Mouse (Mus musculus): ENCODE measurements around the gene Pcdh15. TPM values are rescaled to one million over a fixed set of nuclear protein-coding genes. Genes with fewer than 3 reads are reported as not detected.

The Pcdh15 gene
- polyA plus RNA-seq (2014; fragmentation: Nextera tagmentation; extraction: Ambion mirVana) = 0.53 and 1.1 TPM in 2 replicates

DNA sequence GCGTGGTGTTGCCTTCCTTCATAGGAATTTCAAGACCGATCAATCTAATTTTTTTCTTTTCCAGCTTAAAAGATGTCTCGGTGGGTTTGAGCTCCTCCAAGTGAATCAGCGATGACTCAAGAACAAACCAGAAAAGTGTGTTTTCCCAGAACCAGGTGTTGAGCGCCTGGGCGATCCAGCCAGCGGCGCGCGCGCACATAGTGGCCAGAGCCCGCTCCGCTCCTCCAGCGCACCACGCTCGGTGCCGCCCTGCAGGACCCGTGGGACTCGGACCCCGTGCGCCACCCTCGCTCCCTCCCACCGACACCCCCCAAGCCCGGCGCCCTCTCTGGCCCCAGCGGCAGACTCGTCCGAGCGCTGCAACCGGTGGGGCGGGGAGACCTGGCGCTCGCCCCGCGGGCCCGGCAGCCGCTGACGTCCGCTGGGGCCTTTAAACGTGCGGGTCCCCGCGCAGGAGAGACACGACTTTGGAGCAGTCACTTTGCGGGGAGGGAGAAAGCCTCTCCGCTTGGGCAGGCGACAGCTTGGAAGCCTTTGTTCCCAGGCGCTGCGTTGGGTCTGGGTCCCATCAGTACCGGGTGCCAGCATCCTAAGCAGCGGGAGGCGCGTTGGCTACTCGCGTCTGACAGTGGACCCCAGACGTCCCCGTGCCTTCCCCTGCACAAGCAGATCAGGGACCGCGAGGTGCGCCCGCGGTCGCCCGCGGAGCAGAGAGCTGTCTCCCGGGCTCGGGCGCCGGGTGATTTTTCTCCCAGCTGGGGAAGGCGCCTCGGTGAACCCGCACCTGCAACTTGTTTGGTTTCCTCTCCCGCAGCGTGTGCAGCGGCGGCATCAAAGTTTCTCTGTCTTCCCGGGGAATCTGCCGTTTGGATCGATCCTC is at the start of gene Pcdh15:
Pcdh15 (plus strand) TSS at position 377 of the 880 bp plus-strand sequence.
- Histone ChIP-seq H3K9ac (ENCODE audit: low read length) (peak within 1 kb of the TSS; percentile 51; the same call in 1 of the 2 replicates), H3K27ac (ENCODE audit: low read depth, low read length) (no peak within 1 kb of the TSS), H3K9me3 (ENCODE audit: control insufficient read depth, low read length) (no peaks in the 10 kb centered on the region), H3K4me3 (ENCODE audit: low read depth, low read length) (peak within 1 kb of the TSS; percentile 52), H3K36me3 (ENCODE audit: control insufficient read depth, insufficient read depth, low read length) (no peaks in the 10 kb centered on the region), H3K4me1 (ENCODE audit: control insufficient read depth, insufficient read depth, low read length) (no peaks in the 10 kb centered on the region), H3K27me3 (ENCODE audit: control insufficient read depth, insufficient read depth, low read length) (peaks cover 28% of the 10 kb centered on the region), H3K4me2 (peak within 1 kb of the TSS; percentile 80)
- ATAC-seq (ENCODE audit: low FRiP score) = peak; percentile 59
- under 1% methylated on average over 77 of the region's 79 CpGs for WGBS
- peak; percentile 96 for DNase-seq (ENCODE audit: low spot score, missing footprints)

DNA sequence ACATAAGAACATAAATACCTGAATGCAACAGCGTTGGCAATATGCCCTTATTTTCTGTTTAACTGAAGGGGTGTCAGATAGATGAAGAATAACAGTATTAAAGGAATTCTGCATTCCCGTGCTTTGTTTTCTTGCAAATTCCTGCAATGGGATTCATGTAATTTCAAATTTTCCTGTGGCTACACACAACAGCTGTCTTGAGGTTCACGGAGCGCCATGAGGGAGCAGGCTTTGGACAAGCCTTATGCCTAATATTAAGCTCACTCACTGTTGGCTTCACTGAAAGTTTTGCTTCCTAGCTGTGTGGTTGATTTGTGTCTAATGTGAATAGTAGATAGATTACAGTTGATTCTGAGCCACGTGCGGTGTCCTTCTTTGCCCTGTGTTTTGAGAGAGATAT is 47.1 kb upstream of the Pcdh15 start:
- 85% methylated on average over 6 of the region's 6 CpGs for WGBS
- DNase-seq (ENCODE audit: low spot score, missing footprints) = no peak
- ATAC-seq (ENCODE audit: low FRiP score) = no peak

DNA sequence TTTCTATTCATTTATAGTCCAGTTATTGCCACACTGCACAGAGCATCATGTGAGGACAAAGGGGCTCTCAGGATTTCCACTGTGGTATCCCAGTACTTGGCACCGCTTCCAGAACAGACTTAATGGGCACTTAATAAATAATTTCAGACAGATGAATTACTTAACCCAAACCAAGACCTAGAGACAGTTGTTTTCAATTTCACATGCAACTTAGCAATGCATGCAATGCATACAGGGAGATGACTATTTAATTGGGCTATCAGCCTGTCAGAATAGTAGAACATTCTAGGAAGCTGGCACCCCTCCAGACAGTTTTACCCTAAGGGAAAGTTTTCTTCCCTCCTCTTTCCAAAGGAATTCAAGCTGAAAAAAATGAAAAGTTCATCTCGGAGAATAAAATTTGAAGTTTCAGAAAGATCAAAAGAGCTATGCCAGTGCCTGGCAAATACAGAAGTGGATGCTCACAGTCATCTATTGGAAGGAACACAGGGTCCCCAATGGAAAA is 39.4 kb upstream of the Pcdh15 start:
- Histone ChIP-seq H3K4me1 (ENCODE audit: control insufficient read depth, insufficient read depth, low read length) (no peaks in the 10 kb centered on the region), H3K4me3 (ENCODE audit: low read depth, low read length) (no peak overlapping the region), H3K36me3 (ENCODE audit: control insufficient read depth, insufficient read depth, low read length) (no peaks in the 10 kb centered on the region), H3K27me3 (ENCODE audit: control insufficient read depth, insufficient read depth, low read length) (no peaks in the 10 kb centered on the region), H3K27ac (ENCODE audit: low read depth, low read length) (no peak overlapping the region), H3K4me2 (no peak overlapping the region), H3K9ac (ENCODE audit: low read length) (no peak overlapping the region), H3K9me3 (ENCODE audit: control insufficient read depth, low read length) (no peaks in the 10 kb centered on the region)
- ATAC-seq (ENCODE audit: low FRiP score) = no peak
- no peak for DNase-seq (ENCODE audit: low spot score, missing footprints)
- WGBS = 93% methylated on average over 2 of the region's 2 CpGs

More for the DNA sequence above, 47.1 kb upstream of the Pcdh15 start:
- H3K27me3 ChIP-seq (ENCODE audit: control insufficient read depth, insufficient read depth, low read length) = no peaks in the 10 kb centered on the region
- no peaks in the 10 kb centered on the region for H3K4me1 ChIP-seq (ENCODE audit: control insufficient read depth, insufficient read depth, low read length)
- no peak overlapping the region for H3K9ac ChIP-seq (ENCODE audit: low read length)
- H3K9me3 ChIP-seq (ENCODE audit: control insufficient read depth, low read length) = no peaks in the 10 kb centered on the region
- H3K4me3 ChIP-seq (ENCODE audit: low read depth, low read length) = no peak overlapping the region
- no peaks in the 10 kb centered on the region for H3K36me3 ChIP-seq (ENCODE audit: control insufficient read depth, insufficient read depth, low read length)
- no peak overlapping the region for H3K27ac ChIP-seq (ENCODE audit: low read depth, low read length)
- no peak overlapping the region for H3K4me2 ChIP-seq

DNA sequence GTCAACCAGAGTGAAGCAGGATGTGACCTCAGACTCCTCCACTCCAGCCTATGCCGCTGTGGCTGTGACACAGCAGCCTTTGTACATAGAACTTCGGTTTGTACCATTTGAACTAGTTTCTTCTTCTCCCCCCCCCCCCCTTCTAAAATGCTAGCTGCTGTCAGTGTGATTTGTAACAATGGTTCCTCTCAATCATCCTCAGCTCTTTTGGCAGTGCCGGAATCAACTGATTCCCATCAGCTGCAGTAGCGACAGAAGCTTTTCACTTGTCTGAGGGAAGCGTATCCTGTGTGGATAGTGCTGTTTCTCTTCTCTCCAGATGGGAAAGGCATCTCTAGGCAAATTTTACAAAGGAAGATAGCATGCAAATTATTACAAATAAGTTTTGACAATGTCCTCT is 12.4 kb upstream of the Pcdh15 start:
- WGBS = 68% methylated on average over 5 of the region's 5 CpGs
- H3K27me3 ChIP-seq (ENCODE audit: control insufficient read depth, insufficient read depth, low read length) = no peaks in the 10 kb centered on the region
- H3K4me3 ChIP-seq (ENCODE audit: low read depth, low read length) = no peak overlapping the region
- no peak overlapping the region for H3K9ac ChIP-seq (ENCODE audit: low read length)
- H3K27ac ChIP-seq (ENCODE audit: low read depth, low read length) = no peak overlapping the region
- no peaks in the 10 kb centered on the region for H3K4me1 ChIP-seq (ENCODE audit: control insufficient read depth, insufficient read depth, low read length)
- H3K4me2 ChIP-seq = no peak overlapping the region
- ATAC-seq (ENCODE audit: low FRiP score) = no peak
- no peak for DNase-seq (ENCODE audit: low spot score, missing footprints)
- H3K36me3 ChIP-seq (ENCODE audit: control insufficient read depth, insufficient read depth, low read length) = no peaks in the 10 kb centered on the region
- no peaks in the 10 kb centered on the region for H3K9me3 ChIP-seq (ENCODE audit: control insufficient read depth, low read length)

- Histone ChIP-seq H3K4me1 (ENCODE audit: control insufficient read depth, insufficient read depth, low read length) (no peaks in the 10 kb centered on the region), H3K9me3 (ENCODE audit: control insufficient read depth, low read length) (no peaks in the 10 kb centered on the region), H3K27ac (ENCODE audit: low read depth, low read length) (no peak overlapping the region), H3K27me3 (ENCODE audit: control insufficient read depth, insufficient read depth, low read length) (peaks cover 26% of the 10 kb centered on the region), H3K4me3 (ENCODE audit: low read depth, low read length) (peak overlapping the region; percentile 39), H3K36me3 (ENCODE audit: control insufficient read depth, insufficient read depth, low read length) (no peaks in the 10 kb centered on the region), H3K9ac (ENCODE audit: low read length) (peak overlapping the region; percentile 44), H3K4me2 (peak overlapping the region; percentile 85)
- ATAC-seq (ENCODE audit: low FRiP score) (peak; percentile 72), DNase-seq (ENCODE audit: low spot score, missing footprints) (peak; percentile 94)
- WGBS = under 1% methylated on average over 17 of the region's 17 CpGs
Measured at GRCm38 (mm10) chr10:73096531-73097135, 2.5 kb upstream of the Pcdh15 start.

DNA sequence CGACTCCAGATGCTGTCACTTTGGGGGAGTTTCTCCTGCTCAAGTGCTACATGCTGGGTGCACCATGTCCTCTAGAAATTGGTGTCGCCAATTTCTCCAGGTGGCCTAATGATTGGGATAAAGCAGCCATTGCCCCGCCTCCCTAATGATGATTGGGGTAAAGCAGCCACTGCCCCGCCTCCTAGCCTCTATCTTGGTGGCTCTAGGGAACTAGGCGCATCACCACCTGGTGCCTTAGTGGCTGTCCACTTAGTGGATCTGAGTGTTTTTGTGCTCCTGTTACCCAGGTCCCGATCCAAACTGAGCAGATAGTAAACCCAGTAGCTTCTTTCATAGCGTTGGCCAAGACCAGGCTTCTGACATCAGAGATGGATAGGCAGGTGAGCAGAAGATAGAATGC is 2.0 kb upstream of the Pcdh15 start:
- H3K4me1 ChIP-seq (ENCODE audit: control insufficient read depth, insufficient read depth, low read length) = no peaks in the 10 kb centered on the region
- WGBS = 3% methylated on average over 7 of the region's 7 CpGs
- H3K27me3 ChIP-seq (ENCODE audit: control insufficient read depth, insufficient read depth, low read length) = peaks cover 28% of the 10 kb centered on the region
- peak overlapping the region; percentile 85 for H3K4me2 ChIP-seq
- H3K4me3 ChIP-seq (ENCODE audit: low read depth, low read length) = peak overlapping the region; percentile 39
- H3K27ac ChIP-seq (ENCODE audit: low read depth, low read length) = no peak overlapping the region
- peak overlapping the region; percentile 44; the same call in 1 of the 2 replicates for H3K9ac ChIP-seq (ENCODE audit: low read length)
- no peaks in the 10 kb centered on the region for H3K9me3 ChIP-seq (ENCODE audit: control insufficient read depth, low read length)
- peak; percentile 58 for ATAC-seq (ENCODE audit: low FRiP score)
- no peaks in the 10 kb centered on the region for H3K36me3 ChIP-seq (ENCODE audit: control insufficient read depth, insufficient read depth, low read length)
- peak; percentile 83 for DNase-seq (ENCODE audit: low spot score, missing footprints)

DNA sequence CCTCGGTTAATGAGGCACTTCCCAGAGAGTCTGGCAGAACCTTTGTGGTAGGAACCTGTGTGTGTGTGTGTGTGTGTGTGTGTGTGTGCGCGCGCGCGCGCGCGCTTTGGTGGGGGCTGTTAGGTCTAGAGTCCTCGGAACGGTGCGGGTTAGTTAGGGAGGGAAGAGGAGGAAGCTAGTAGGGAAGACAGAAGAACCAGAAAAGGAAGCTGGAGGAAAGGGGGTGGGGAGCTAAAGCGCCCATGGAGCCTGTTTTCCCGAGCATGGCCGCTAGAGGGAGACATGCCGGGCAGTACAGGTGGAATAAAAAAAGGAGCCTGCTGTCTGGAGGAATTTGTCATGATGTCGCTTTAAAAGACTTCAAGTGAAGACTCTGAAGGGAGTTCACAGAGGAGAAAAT is 1.2 kb upstream of the Pcdh15 start:
- Histone ChIP-seq H3K4me3 (ENCODE audit: low read depth, low read length) (no peak overlapping the region), H3K36me3 (ENCODE audit: control insufficient read depth, insufficient read depth, low read length) (no peaks in the 10 kb centered on the region), H3K4me2 (peak overlapping the region; percentile 33), H3K4me1 (ENCODE audit: control insufficient read depth, insufficient read depth, low read length) (no peaks in the 10 kb centered on the region), H3K27ac (ENCODE audit: low read depth, low read length) (no peak overlapping the region), H3K9me3 (ENCODE audit: control insufficient read depth, low read length) (no peaks in the 10 kb centered on the region), H3K9ac (ENCODE audit: low read length) (no peak overlapping the region), H3K27me3 (ENCODE audit: control insufficient read depth, insufficient read depth, low read length) (peaks cover 28% of the 10 kb centered on the region)
- ATAC-seq (ENCODE audit: low FRiP score) (peak; percentile 20), DNase-seq (ENCODE audit: low spot score, missing footprints) (peak; percentile 99)
- under 1% methylated on average over 17 of the region's 17 CpGs for WGBS

DNA sequence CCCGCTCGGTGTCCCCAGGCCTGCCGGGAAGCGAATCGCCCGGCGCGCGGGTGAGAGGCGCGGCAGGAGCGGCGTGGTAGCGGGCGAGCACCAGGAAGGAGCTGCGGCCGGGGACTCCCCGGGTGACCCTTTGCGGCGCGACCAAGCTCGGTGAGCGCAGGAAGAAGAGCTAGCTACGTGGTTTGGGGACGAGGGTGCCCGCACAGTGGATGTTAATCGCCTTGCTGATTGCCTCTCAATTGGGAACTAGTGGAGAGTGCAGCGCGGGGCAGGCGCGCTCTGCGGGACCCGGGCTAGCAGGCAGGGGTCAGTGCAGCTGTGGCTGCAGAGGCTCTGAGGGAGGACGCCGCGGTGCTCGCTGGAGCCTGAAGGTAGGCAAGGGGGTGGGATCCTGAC is 702 bp downstream of the Pcdh15 start:
- Histone ChIP-seq H3K9ac (ENCODE audit: low read length) (peak overlapping the region; percentile 51; the same call in 1 of the 2 replicates), H3K27me3 (ENCODE audit: control insufficient read depth, insufficient read depth, low read length) (peaks cover 28% of the 10 kb centered on the region), H3K9me3 (ENCODE audit: control insufficient read depth, low read length) (no peaks in the 10 kb centered on the region), H3K4me3 (ENCODE audit: low read depth, low read length) (peak overlapping the region; percentile 52), H3K4me2 (peak overlapping the region; percentile 80), H3K4me1 (ENCODE audit: control insufficient read depth, insufficient read depth, low read length) (no peaks in the 10 kb centered on the region), H3K27ac (ENCODE audit: low read depth, low read length) (no peak overlapping the region), H3K36me3 (ENCODE audit: control insufficient read depth, insufficient read depth, low read length) (no peaks in the 10 kb centered on the region)
- DNase-seq (ENCODE audit: low spot score, missing footprints) (peak; percentile 94), ATAC-seq (ENCODE audit: low FRiP score) (peak; percentile 79)
- under 1% methylated on average over 36 of the region's 37 CpGs for WGBS

Measured in midbrain, embryonic 11.5 days (tissue).